Mouse (Mus musculus): ENCODE results near the gene B4galnt2. TPM values are rescaled to one million over a fixed set of nuclear protein-coding genes. Genes with fewer than 3 reads are reported as not detected.

B4galnt2 gene
- total RNA-seq, 2 experiments from 2014 or later: not detected

DNA sequence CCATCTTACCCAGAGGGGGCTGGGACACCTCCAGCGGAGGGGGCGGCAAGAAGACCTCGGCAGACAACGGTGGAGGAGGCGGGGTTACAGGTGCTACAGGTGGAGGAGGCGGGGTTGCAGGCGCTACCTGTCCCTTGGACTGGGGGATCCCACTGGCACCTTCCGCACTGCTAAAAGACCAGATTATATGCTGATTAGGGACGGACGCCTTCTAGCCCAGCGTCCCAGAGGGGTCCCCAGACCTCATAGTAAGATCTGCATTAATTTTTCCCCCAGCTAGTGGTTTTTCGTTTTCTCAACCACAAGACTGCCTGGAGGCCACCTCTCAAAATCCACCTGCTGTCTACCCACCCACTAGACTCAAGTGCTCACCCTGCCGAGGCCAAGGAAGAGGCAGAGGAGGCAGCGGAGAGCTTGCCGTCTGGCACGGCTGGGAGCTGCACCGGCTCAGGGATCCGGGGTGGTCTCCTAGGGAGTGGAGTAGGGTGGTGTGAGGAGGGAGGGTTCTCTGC, 81.0 kb downstream of the B4galnt2 start:
- no peak for TF ChIP-seq CTCF (conservative IDR thresholded peaks at IDR 0.05)
- peak overlapping the region; percentile 33; the same call in 1 of the 2 replicates for H3K27ac ChIP-seq
- no peak for DNase-seq (ENCODE audit: low spot score in 2 of 2)
- no peak overlapping the region for H3K4me3 ChIP-seq

DNA sequence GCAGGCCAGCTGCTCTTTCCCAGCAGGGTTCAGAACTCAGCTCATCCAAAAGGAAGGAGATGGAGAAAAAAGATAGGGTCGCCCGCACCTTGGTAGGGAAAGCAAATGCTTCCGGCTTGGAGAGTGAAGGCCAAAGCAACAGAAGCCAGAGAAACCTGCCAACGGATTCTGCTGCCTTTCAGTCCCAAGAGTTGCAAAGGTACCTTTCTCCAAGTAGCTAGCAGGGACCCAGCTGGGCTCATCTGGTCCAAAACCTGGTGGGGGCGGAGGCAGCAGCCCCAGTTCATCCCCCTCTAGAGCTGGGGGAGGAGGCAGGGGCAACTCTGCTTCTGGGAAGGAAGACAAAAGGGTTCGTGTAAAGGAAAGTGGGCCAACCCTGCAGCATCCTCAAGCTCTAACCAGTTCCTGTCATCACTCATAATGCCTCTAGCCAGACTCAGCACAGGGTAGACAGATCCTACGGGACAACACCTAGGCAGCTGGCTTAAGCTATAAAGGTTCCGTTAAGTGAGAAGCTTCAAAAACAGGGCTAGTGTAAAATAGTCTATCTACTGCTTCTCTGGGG, 81.6 kb downstream of the B4galnt2 start:
- no peak for TF ChIP-seq CTCF (conservative IDR thresholded peaks at IDR 0.05)
- Histone ChIP-seq H3K27ac (no peak overlapping the region), H3K4me3 (no peak overlapping the region)
- DNase-seq (ENCODE audit: low spot score in 2 of 2): no peak

DNA sequence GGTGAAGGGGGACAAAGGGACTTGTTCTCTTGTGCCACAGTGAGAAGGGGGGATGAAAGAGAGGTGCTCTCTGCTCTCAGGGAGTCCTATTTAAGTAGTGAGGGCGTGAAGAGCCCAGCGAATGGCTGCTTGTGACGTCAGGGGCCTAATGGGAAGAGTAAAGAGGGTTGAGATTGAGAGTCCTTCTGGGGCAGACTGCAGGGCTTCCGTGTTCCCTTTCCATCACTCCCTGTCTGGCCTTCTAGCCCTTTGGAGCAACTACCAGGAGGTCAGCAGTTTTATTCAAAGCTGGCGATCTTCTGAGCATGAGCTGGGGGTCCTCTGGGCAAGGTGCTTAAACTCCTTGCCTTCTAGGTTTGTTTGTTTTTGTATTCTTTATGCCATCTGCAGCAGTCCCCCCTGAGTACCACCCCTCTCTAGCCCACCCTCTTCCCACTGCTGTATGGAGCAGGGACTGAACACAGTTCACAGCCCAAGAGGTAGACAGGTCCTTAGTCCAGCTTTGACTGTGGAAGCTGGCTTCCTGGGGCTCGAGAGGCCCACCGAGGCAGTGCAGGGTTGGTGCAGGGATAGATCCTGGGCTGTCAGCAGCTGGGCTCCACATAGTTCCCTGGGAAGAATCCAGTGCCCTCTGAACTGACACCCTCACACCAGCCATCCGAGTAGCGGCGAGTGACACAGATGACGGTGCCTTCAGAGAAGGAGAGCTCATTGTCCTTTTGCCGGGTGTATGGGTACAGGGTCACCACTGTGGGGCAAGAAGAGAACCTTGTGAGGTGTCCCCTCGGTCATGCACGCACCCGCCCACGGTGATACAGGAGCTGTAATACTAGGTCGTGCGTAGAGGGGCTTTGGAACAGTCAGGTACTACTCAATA, 82.3 kb downstream of the B4galnt2 start:
- no peak for DNase-seq (ENCODE audit: low spot score in 2 of 2)
- no peak for TF ChIP-seq CTCF (conservative IDR thresholded peaks at IDR 0.05)
- Histone ChIP-seq H3K4me3 (no peak overlapping the region), H3K27ac (no peak overlapping the region)

DNA sequence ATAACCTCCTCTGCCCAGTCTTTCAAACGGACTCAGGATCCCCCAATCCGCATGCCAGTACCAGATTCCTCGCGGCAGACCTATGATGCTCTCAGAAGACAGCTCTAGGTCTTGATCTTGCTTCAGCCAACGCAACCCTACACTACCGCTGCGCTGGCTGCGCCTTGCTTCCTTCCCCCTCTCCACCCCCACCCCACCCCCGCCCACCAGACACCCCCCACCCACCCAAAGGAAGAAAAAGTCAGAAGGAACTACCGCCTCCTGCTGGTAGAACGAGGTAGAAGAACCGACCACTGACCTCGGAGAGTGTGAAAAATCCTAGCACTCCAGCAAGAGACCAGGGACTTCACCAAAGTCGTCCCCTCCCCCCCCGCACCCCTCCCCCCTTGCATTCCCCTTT, 83.0 kb downstream of the B4galnt2 start:
- DNase-seq (ENCODE audit: low spot score in 2 of 2): no peak
- H3K27ac ChIP-seq: no peak overlapping the region
- TF ChIP-seq CTCF (conservative IDR thresholded peaks at IDR 0.05): peak; percentile 29; the same call in 1 of the 2 replicates
- no peak overlapping the region for H3K4me3 ChIP-seq

DNA sequence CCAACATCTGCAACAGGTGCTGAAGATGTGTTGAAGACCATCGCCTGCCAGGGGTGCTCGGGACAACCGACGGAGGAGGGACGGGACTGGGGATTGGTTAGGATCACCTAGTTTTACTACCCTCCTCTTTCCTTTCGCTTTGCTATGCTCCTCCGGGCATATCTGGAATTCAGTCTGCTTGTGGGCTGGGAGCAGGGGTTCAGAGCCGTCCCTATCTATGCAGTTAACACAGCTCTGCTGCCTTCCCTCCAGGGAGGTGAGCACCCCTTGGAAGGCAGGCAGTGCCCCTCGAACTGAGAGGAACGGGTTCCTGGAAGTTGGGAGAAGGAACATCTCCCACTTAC, 83.4 kb downstream of the B4galnt2 start:
- TF ChIP-seq CTCF (conservative IDR thresholded peaks at IDR 0.05): no peak
- no peak for DNase-seq (ENCODE audit: low spot score in 2 of 2)
- H3K27ac ChIP-seq: no peak overlapping the region
- H3K4me3 ChIP-seq: no peak overlapping the region

DNA sequence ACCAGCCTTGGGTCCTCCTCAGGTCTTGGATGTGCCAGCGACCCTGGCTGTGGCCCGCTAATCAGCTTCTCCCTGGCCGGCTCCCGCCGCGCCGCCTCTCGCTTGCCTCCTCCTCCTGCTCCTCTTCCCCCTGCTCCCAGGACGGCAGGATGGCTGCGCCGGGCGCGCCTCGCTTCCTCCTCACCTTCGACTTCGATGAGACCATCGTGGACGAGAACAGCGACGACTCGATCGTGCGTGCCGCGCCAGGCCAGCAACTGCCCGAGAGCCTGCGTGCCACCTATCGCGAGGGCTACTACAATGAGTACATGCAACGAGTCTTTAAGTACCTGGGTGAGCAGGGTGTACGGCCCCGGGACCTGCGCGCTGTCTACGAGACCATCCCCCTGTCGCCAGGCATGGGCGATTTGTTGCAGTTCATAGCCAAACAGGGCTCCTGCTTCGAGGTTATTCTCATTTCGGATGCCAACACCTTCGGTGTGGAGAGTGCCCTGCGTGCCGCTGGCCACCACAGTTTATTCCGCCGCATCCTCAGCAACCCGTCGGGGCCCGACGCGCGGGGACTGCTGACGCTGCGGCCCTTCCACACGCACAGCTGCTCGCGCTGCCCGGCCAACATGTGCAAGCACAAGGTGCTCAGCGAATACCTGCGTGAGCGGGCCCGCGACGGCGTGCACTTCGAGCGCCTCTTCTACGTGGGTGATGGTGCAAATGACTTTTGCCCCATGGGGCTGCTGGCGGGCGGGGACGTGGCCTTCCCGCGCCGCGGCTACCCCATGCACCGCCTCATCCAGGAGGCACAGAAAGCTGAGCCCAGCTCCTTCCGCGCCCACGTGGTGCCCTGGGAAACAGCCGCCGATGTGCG, 84.0 kb downstream of the B4galnt2 start:
- no peak overlapping the region for H3K4me3 ChIP-seq
- no peak for DNase-seq (ENCODE audit: low spot score in 2 of 2)
- H3K27ac ChIP-seq: no peak overlapping the region
- no peak for TF ChIP-seq CTCF (conservative IDR thresholded peaks at IDR 0.05)

- DNase-seq (ENCODE audit: low spot score in 2 of 2): no peak
- no peak for TF ChIP-seq CTCF (conservative IDR thresholded peaks at IDR 0.05)
- Histone ChIP-seq H3K4me3 (no peak overlapping the region), H3K27ac (no peak overlapping the region)
Measured at GRCm38 (mm10) chr11:95829526-95830050, 85.1 kb downstream of the B4galnt2 start.

DNA sequence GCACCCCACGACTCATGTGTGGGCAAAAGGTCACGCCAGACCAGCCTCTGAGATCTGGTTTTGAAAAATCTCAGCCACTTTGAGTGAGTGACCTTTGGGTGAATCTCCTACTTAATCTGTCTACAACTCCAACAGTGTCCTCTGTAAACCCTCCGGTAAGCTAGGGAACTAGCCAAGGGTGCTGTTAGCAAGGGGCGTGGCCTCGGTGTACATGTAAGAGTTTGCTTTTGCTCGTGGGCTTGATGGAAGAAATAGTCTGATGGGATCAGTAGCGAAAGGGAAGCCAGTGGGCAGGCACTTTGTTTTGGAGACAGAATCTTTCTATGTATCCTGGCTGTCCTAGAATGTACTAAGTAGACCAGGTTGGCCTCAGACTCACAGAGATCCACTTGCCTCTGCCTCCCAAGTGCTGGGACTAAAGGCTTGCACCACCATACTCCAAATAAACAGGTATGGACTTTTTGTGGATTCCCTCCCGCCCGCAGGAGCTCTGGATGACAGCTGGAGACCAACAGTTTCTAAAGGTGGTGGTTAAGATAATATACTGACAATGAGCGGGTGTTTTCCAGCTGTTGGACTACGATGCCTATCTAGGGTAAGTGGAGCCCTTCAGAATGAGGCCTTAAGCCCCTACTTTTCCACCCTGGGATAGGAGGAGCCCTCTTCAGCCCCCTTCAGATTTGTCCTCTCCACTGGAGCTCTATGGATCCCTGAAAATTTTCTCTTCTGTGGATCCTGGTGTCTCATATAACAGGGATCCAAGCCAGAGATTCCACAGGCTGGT, 86.3 kb downstream of the B4galnt2 start:
- Histone ChIP-seq H3K4me3 (no peak overlapping the region), H3K27ac (no peak overlapping the region)
- TF ChIP-seq CTCF (conservative IDR thresholded peaks at IDR 0.05): no peak
- DNase-seq (ENCODE audit: low spot score in 2 of 2): no peak

DNA sequence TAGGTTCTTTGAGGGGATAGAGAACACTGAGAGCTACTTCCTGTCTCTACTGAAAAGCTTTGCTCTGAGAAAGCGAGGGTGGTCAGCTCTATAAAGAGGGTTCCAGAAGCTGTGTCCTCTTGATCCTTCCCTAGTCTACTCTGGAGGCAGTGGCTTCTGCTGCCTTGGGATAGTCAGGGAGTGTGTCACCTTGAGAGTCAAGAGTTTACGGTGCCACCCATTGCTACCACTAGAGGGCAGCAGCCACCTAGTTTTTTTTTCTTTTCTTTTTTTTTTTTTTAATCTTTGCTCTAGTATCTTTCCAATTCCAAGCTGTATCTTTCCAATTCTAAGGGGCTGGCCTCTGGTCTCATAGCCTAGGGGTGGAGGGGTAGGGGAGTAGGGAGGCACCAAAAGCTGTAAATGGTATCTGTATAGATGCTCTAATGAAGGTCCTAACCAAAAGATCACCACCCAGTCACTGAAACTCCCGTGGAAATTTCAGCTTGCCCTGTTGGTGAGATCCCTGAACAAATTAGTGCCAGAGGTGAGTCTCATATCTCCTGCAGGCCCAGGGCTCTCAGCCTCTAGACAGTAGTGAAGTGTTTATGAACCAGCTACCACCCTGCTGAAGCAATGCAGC, 87.1 kb downstream of the B4galnt2 start:
- Histone ChIP-seq H3K27ac (no peak overlapping the region), H3K4me3 (no peak overlapping the region)
- TF ChIP-seq CTCF (conservative IDR thresholded peaks at IDR 0.05): peak; percentile 94
- DNase-seq (ENCODE audit: low spot score in 2 of 2): peak; percentile 39 to 65

DNA sequence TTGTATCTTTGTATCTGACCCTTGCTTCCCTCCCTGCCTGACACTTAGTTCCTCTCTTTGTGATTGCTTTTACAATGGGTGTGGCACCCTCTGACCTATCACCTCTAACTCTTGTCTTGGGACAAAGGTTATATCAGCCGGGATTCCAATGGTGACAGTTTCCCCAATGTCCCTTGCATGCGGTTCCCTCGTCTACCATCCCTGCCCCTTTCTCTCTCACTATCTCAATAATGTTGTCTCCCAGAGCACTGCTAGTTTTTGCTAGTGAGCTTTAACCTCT, 87.6 kb downstream of the B4galnt2 start:
- Histone ChIP-seq H3K4me3 (no peak overlapping the region), H3K27ac (no peak overlapping the region)
- TF ChIP-seq CTCF (conservative IDR thresholded peaks at IDR 0.05): no peak
- DNase-seq (ENCODE audit: low spot score in 2 of 2): no peak

DNA sequence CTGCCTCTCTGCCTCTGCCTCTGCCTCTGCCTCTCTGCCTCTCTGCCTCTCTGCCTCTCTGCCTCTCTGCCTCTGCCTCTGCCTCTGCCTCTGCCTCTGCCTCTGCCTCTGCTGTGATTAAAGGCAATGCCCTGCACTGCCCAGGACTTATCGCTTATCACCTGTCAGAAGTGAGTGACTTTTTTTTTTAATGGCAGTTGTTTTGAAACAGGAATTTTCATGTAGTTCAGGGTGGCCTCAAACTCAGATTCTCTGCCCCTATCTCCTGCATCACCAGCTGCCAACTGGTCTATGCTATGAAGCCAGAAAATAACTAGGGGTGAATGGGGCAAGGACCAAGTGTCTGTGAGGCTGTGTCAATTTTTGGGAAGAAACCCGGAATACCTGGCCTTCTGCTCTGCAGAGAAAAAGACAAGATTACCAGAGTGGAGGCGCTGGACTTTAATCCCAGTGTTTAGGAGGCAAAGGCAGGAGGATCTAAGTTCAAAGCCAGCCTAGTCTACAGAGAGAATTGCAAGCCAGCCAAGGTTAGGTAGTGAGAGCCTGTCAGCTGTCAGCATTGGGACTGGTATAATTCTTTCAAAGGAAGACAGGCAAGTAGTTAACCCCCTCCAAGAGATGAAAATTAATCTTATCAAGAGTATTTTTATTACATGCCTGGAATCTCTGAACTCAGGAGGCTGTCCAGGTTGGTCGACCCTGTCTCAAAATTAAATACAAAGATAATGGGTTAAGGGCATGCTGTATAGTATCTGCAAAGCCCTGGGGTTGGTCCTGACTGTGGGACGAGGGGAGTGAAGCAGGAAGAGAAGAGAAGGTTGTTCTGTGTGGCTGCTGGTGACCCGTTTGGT, 88.1 kb downstream of the B4galnt2 start:
- DNase-seq (ENCODE audit: low spot score in 2 of 2): no peak
- no peak for TF ChIP-seq CTCF (conservative IDR thresholded peaks at IDR 0.05)
- Histone ChIP-seq H3K27ac (no peak overlapping the region), H3K4me3 (no peak overlapping the region)

All from layer of hippocampus, adult 2 months (tissue).